Mouse (Mus musculus): ENCODE results near the gene S100a6. TPM values are rescaled to one million over a fixed set of nuclear protein-coding genes. Genes with fewer than 3 reads are reported as not detected.

The S100a6 gene
- polyA plus RNA-seq, 2 experiments = 108 to 233 TPM

DNA sequence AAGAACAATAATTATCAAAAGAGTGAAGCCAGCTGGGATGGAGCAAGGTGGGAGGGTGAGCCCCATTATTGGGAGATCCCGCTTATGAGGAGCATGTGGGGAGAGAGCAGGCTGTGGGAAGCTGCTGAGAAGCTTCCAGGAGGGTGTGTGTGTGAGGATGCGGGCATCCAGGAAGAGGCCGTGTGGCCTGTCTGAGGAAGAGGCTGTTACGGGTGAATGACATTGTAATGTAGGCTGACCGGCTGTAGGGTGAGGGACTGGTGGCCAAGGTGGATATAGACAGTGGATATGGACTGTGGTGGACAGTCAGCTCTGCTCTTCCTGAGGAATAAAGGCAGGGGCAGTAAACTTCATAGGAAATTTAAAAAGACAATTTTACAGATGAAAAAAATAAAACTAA lies 12.8 kb downstream of the S100a6 start:
- Histone ChIP-seq H3K9me3 (ENCODE audit: control insufficient read depth, low read length) (no peaks in the 10 kb centered on the region), H3K36me3 (ENCODE audit: control insufficient read depth, insufficient read depth, low read length) (no peaks in the 10 kb centered on the region), H3K9ac (ENCODE audit: low read depth, low read length, severe bottlenecking) (no peak overlapping the region), H3K4me2 (replicated peaks; ENCODE audit: low read depth, low read length, severe bottlenecking) (no peak overlapping the region), H3K4me1 (ENCODE audit: control insufficient read depth, insufficient read depth, low read length) (peaks cover 12% of the 10 kb centered on the region; the same call in 1 of the 2 replicates), H3K27ac (replicated peaks; ENCODE audit: low read depth, low read length) (no peak overlapping the region), H3K27me3 (ENCODE audit: control insufficient read depth, insufficient read depth, low read length) (no peaks in the 10 kb centered on the region), H3K4me3 (replicated peaks; ENCODE audit: low read length) (no peak overlapping the region)
- WGBS = 78% methylated on average over 5 of the region's 5 CpGs
- DNase-seq (ENCODE audit: low spot score) (no peak), ATAC-seq (ENCODE audit: low FRiP score, low read depth) (no peak)
- no peak for TF ChIP-seq POLR2A (IDR thresholded peaks at IDR 0.05; ENCODE audit: borderline replicate concordance, extremely low read depth, insufficient read depth, insufficient read length)

DNA sequence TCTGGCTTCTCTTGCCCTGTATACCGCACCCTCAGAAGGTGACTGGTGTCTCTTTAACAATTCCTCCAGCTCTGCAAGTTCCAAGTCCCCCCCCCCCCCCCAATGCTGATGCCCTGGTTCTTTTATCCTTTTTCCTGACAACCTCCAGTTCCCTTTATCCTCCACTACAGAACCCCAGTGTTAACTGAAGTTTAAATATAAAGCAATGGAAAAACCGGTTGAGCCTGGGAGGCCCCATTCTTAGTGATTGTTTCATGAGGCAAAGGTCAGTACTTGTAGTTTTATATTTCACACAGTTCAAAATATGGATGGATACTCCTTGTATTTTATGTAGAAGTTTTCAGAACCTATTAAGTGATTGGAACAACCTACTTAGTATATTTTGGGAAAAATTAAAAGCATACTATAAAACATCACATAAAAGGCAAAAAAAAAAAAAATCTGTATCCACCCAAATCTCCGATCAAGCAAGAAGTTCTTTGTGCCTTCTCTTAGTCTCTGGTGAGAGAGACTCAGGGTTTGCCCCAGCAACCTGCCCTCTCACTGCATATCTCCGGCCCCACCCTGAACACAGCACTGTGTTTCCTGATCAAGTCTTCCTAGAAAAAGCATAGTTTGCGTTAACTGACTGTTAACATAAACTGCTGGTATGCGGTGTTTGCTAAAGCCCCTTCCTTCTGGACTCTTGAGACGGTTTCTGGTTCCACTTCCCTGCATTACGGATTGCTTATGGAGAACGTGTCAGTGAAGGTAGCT lies 13.8 kb downstream of the S100a6 start:
- WGBS = 78% methylated on average over 9 of the region's 9 CpGs
- Histone ChIP-seq H3K27ac (replicated peaks; ENCODE audit: low read depth, low read length) (no peak overlapping the region), H3K36me3 (ENCODE audit: control insufficient read depth, insufficient read depth, low read length) (no peaks in the 10 kb centered on the region), H3K4me3 (replicated peaks; ENCODE audit: low read length) (no peak overlapping the region), H3K4me2 (replicated peaks; ENCODE audit: low read depth, low read length, severe bottlenecking) (no peak overlapping the region), H3K9me3 (ENCODE audit: control insufficient read depth, low read length) (no peaks in the 10 kb centered on the region), H3K4me1 (ENCODE audit: control insufficient read depth, insufficient read depth, low read length) (peaks cover 12% of the 10 kb centered on the region; the same call in 1 of the 2 replicates), H3K27me3 (ENCODE audit: control insufficient read depth, insufficient read depth, low read length) (no peaks in the 10 kb centered on the region), H3K9ac (ENCODE audit: low read depth, low read length, severe bottlenecking) (no peak overlapping the region)
- TF ChIP-seq POLR2A (IDR thresholded peaks at IDR 0.05; ENCODE audit: borderline replicate concordance, extremely low read depth, insufficient read depth, insufficient read length) = no peak
- ATAC-seq (ENCODE audit: low FRiP score, low read depth) (no peak), DNase-seq (ENCODE audit: low spot score) (no peak)

DNA sequence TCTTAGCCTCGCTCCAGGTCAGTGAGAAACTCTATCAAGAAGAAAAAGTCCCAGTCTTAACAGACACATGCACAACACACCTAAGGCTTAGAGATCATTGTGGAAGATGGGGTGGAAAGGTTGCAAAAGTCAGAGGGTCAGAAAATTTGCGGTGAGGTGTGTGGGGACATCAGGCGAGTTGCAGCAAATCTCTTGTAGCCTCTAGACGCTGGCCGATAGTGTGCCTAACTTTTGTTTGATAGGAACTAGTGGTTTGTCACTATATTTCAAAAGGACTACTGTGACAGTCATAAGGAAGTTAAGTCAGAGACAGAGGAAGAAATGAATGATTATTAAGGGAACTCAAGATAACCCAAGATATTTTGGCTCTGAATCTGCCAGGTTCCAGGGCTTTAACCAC lies 14.7 kb downstream of the S100a6 start:
- peaks cover 12% of the 10 kb centered on the region; the same call in 1 of the 2 replicates for H3K4me1 ChIP-seq (ENCODE audit: control insufficient read depth, insufficient read depth, low read length)

DNA sequence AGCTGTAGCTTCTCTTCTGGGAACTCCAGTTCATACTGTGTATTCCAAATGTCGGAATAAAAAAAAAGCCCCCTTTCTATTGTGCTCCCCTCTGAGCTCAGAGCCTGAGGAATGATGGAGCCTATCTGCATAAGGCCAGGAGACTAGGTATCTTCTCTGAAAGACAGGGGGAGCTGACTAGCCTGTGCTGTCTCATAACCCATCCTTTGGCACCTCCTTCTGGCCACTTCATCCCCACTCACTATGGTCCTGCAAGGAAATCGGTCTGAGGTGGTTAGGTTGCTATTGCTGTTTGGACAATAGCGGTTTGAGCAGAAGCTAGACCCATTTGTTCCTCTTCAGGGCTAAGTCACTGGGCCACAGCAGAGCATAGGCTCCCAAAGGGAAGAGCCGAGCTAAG lies 15.1 kb downstream of the S100a6 start:
- Histone ChIP-seq H3K27me3 (ENCODE audit: control insufficient read depth, insufficient read depth, low read length) (no peaks in the 10 kb centered on the region), H3K27ac (replicated peaks; ENCODE audit: low read depth, low read length) (no peak overlapping the region), H3K9me3 (ENCODE audit: control insufficient read depth, low read length) (no peaks in the 10 kb centered on the region), H3K4me2 (replicated peaks; ENCODE audit: low read depth, low read length, severe bottlenecking) (no peak overlapping the region), H3K4me3 (replicated peaks; ENCODE audit: low read length) (no peak overlapping the region), H3K36me3 (ENCODE audit: control insufficient read depth, insufficient read depth, low read length) (no peaks in the 10 kb centered on the region), H3K4me1 (ENCODE audit: control insufficient read depth, insufficient read depth, low read length) (peaks cover 12% of the 10 kb centered on the region; the same call in 1 of the 2 replicates), H3K9ac (ENCODE audit: low read depth, low read length, severe bottlenecking) (no peak overlapping the region)
- ATAC-seq (ENCODE audit: low FRiP score, low read depth) = no peak
- DNase-seq (ENCODE audit: low spot score) = no peak
- 67% methylated on average over 4 of the region's 4 CpGs for WGBS
- TF ChIP-seq POLR2A (IDR thresholded peaks at IDR 0.05; ENCODE audit: borderline replicate concordance, extremely low read depth, insufficient read depth, insufficient read length) = no peak

More for the DNA sequence above, 14.7 kb downstream of the S100a6 start:
- H3K4me2 ChIP-seq (replicated peaks; ENCODE audit: low read depth, low read length, severe bottlenecking) = no peak overlapping the region
- H3K9ac ChIP-seq (ENCODE audit: low read depth, low read length, severe bottlenecking) = no peak overlapping the region
- no peaks in the 10 kb centered on the region for H3K27me3 ChIP-seq (ENCODE audit: control insufficient read depth, insufficient read depth, low read length)
- TF ChIP-seq POLR2A (IDR thresholded peaks at IDR 0.05; ENCODE audit: borderline replicate concordance, extremely low read depth, insufficient read depth, insufficient read length) = no peak
- no peaks in the 10 kb centered on the region for H3K36me3 ChIP-seq (ENCODE audit: control insufficient read depth, insufficient read depth, low read length)
- H3K9me3 ChIP-seq (ENCODE audit: control insufficient read depth, low read length) = no peaks in the 10 kb centered on the region
- no peak overlapping the region for H3K27ac ChIP-seq (replicated peaks; ENCODE audit: low read depth, low read length)
- H3K4me3 ChIP-seq (replicated peaks; ENCODE audit: low read length) = no peak overlapping the region
- 91% methylated on average over 5 of the region's 5 CpGs for WGBS
- ATAC-seq (ENCODE audit: low FRiP score, low read depth) (no peak), DNase-seq (ENCODE audit: low spot score) (no peak)

DNA sequence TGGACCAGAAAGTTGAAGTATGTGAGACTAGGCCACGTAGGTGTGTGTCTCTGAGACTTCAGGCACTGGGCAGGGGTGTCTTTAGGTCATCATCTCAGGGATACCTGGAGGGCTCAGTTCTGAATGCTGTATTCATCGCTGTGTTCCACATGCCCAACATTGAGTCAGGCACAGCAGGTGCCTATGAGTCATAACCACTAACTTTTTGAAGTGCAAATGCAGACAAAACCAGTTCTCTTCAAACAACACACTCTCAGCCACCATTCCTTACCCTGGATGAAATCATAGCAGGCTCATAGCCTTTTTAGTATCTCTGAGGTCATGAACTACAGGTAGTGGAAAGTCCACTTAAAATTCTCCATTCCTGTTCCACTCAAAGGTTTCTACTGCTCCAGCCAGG lies 16.6 kb downstream of the S100a6 start:
- Histone ChIP-seq H3K36me3 (ENCODE audit: control insufficient read depth, insufficient read depth, low read length) (no peaks in the 10 kb centered on the region), H3K27me3 (ENCODE audit: control insufficient read depth, insufficient read depth, low read length) (no peaks in the 10 kb centered on the region), H3K9me3 (ENCODE audit: control insufficient read depth, low read length) (no peaks in the 10 kb centered on the region), H3K4me1 (ENCODE audit: control insufficient read depth, insufficient read depth, low read length) (0 out of 2 replicates have a peak, but pooled peaks cover under 1% of the 10 kb centered on the region), H3K4me3 (replicated peaks; ENCODE audit: low read length) (no peak overlapping the region), H3K4me2 (replicated peaks; ENCODE audit: low read depth, low read length, severe bottlenecking) (no peak overlapping the region), H3K9ac (ENCODE audit: low read depth, low read length, severe bottlenecking) (no peak overlapping the region), H3K27ac (replicated peaks; ENCODE audit: low read depth, low read length) (no peak overlapping the region)
- TF ChIP-seq POLR2A (IDR thresholded peaks at IDR 0.05; ENCODE audit: borderline replicate concordance, extremely low read depth, insufficient read depth, insufficient read length) = no peak
- WGBS = 84% methylated on average over 2 of the region's 2 CpGs
- ATAC-seq (ENCODE audit: low FRiP score, low read depth) (no peak), DNase-seq (ENCODE audit: low spot score) (no peak)

Measured in limb, embryonic 14.5 days (tissue).